Mouse (Mus musculus): ENCODE data around the gene Gzf1. TPM values are rescaled to one million over a fixed set of nuclear protein-coding genes. Genes with fewer than 3 reads are reported as not detected.
A peak's percentile ranks its signal among the peaks of the same experiment; 100 is the strongest.

The Gzf1 gene
- polyA plus RNA-seq, 1 experiment from 2014 or later = 26.8 TPM

- Histone ChIP-seq H3K27me3 (no peaks in the 10 kb centered on the region), H3K4me3 (replicated peaks) (peak overlapping the region; percentile 18), H3K4me1 (replicated peaks) (peaks cover 34% of the 10 kb centered on the region), H3K4me2 (peak overlapping the region; percentile 84), H3K36me3 (peaks cover 33% of the 10 kb centered on the region), H3K27ac (peak overlapping the region; percentile 90), H3K9me3 (no peaks in the 10 kb centered on the region), H3K9ac (replicated peaks) (no peak overlapping the region; the same call in 1 of the 2 replicates)
- 5% methylated on average over 9 of the region's 9 CpGs for WGBS
- ATAC-seq (ENCODE audit: insufficient number of reproducible peaks, insufficient read depth, low FRiP score, low TSS enrichment, low read depth) = peak; percentile 8; the same call in 1 of the 2 replicates
These were observed 1.5 kb upstream of the Gzf1 start for GRCm38 (mm10) chr2:148679346-148679745.

DNA sequence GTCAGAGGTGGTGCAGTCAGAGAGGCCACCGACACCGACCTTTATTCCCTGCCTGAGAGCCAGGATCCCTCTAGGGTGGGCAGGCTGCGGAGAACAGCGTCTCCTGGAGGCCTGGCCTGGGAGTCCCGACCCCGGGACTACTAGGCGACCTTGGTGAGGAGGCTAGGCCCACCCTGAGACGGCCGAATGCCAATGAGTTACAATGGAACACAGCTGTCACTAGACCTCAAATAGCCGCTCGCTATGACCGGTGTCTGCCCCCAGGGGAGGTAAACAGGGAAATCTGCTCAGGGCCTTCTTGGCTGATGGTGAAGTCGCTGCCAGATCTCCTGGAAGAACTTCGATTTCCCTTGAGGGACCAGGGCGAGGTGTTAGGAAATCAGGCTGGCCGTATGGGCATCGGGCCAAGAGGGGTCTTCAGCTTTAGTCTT lies 653 bp downstream of the Gzf1 start:
- Histone ChIP-seq H3K9me3 (no peaks in the 10 kb centered on the region), H3K4me1 (replicated peaks) (peaks cover 34% of the 10 kb centered on the region), H3K36me3 (peaks cover 34% of the 10 kb centered on the region), H3K9ac (replicated peaks) (peak overlapping the region; percentile 76), H3K4me3 (replicated peaks) (peak overlapping the region; percentile 79), H3K4me2 (peak overlapping the region; percentile 84), H3K27me3 (no peaks in the 10 kb centered on the region), H3K27ac (peak overlapping the region; percentile 78)
- WGBS = 8% methylated on average over 17 of the region's 17 CpGs
- peak; percentile 79 for ATAC-seq (ENCODE audit: insufficient number of reproducible peaks, insufficient read depth, low FRiP score, low TSS enrichment, low read depth)

DNA sequence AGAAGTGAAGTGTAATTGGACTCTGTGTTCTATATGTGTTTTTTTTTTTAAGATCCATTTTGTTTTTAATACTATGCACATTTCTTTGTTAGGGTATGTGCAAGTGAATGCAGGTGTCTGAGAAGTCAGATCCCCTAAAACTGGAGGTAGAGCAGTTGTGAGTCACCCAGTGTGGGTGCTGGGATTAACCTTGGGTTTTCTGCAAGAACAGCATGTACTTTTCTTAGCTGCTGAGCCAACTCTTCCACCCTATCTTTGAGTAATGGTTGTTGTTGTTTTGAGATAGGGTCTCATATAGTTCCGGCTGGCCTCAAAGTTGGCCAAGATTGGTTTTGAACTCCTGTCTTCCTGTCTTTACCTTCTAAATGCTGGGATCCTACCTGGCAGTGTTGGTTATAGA lies 2.2 kb downstream of the Gzf1 start:
- 92% methylated on average over 1 of the region's 1 CpGs for whole genome bisulfite sequencing
- H3K4me2 ChIP-seq = no peak overlapping the region
- no peak overlapping the region for H3K27ac ChIP-seq
- peaks cover 44% of the 10 kb centered on the region for H3K36me3 ChIP-seq
- no peak overlapping the region for H3K9ac ChIP-seq (replicated peaks)
- H3K4me3 ChIP-seq (replicated peaks) = no peak overlapping the region
- H3K9me3 ChIP-seq = no peaks in the 10 kb centered on the region
- no peak for ATAC-seq (ENCODE audit: insufficient number of reproducible peaks, insufficient read depth, low FRiP score, low TSS enrichment, low read depth)
- H3K27me3 ChIP-seq = no peaks in the 10 kb centered on the region
- H3K4me1 ChIP-seq (replicated peaks) = peaks cover 30% of the 10 kb centered on the region

DNA sequence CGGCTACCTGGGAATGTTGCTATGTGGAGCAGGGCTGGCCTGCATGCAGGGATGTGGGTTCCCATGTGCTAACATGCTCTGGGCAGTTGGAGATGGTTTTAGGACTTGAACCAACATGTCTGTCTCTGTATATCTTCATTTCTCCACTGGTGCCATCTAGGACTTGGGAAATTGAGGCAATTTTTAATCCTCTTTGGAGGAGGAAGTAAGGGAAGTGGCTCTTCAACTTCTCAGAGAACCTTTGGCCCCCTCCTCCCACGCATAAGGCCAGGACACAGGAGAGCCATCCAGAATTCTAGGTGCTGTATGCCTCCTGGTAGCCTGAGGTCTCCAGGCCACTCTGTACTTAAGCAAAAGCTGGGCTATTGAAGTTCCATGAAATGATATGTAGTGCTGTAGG lies 4.1 kb downstream of the Gzf1 start:
- Histone ChIP-seq H3K36me3 (peaks cover 63% of the 10 kb centered on the region), H3K4me2 (no peak overlapping the region), H3K27ac (no peak overlapping the region), H3K27me3 (no peaks in the 10 kb centered on the region), H3K4me1 (replicated peaks) (peaks cover 15% of the 10 kb centered on the region), H3K9ac (replicated peaks) (no peak overlapping the region), H3K9me3 (no peaks in the 10 kb centered on the region), H3K4me3 (replicated peaks) (no peak overlapping the region)
- ATAC-seq (ENCODE audit: insufficient number of reproducible peaks, insufficient read depth, low FRiP score, low TSS enrichment, low read depth) = no peak
- 98% methylated on average over 2 of the region's 2 CpGs for WGBS

- peaks cover 10% of the 10 kb centered on the region for H3K4me1 ChIP-seq (replicated peaks)
- H3K27me3 ChIP-seq = no peaks in the 10 kb centered on the region
- H3K9me3 ChIP-seq = no peaks in the 10 kb centered on the region
- ATAC-seq (ENCODE audit: insufficient number of reproducible peaks, insufficient read depth, low FRiP score, low TSS enrichment, low read depth) = no peak
- H3K27ac ChIP-seq = no peak overlapping the region
- H3K4me3 ChIP-seq (replicated peaks) = no peak overlapping the region
- no peak overlapping the region for H3K4me2 ChIP-seq
- H3K36me3 ChIP-seq = peaks cover 70% of the 10 kb centered on the region
- no peak overlapping the region for H3K9ac ChIP-seq (replicated peaks)
- WGBS = 89% methylated on average over 3 of the region's 3 CpGs
These were observed 4.9 kb downstream of the Gzf1 start for GRCm38 (mm10) chr2:148685709-148686108.

- Histone ChIP-seq H3K27me3 (no peaks in the 10 kb centered on the region), H3K4me3 (replicated peaks) (no peak overlapping the region), H3K9me3 (no peaks in the 10 kb centered on the region), H3K4me1 (replicated peaks) (peaks cover 7% of the 10 kb centered on the region), H3K9ac (replicated peaks) (no peak overlapping the region), H3K36me3 (peaks cover 82% of the 10 kb centered on the region), H3K4me2 (no peak overlapping the region), H3K27ac (no peak overlapping the region)
- no peak for ATAC-seq (ENCODE audit: insufficient number of reproducible peaks, insufficient read depth, low FRiP score, low TSS enrichment, low read depth)
- WGBS = 92% methylated on average over 1 of the region's 1 CpGs
These were observed 6.0 kb downstream of the Gzf1 start for GRCm38 (mm10) chr2:148686862-148687261.

- 93% methylated on average over 5 of the region's 5 CpGs for WGBS
- ATAC-seq (ENCODE audit: insufficient number of reproducible peaks, insufficient read depth, low FRiP score, low TSS enrichment, low read depth) = no peak
- no peak overlapping the region for H3K9ac ChIP-seq (replicated peaks)
- H3K4me2 ChIP-seq = no peak overlapping the region
- no peak overlapping the region for H3K4me3 ChIP-seq (replicated peaks)
- H3K9me3 ChIP-seq = no peaks in the 10 kb centered on the region
- H3K27ac ChIP-seq = no peak overlapping the region
- no peaks in the 10 kb centered on the region for H3K4me1 ChIP-seq (replicated peaks)
- peaks cover 89% of the 10 kb centered on the region for H3K36me3 ChIP-seq
- H3K27me3 ChIP-seq = no peaks in the 10 kb centered on the region
These were observed 7.1 kb downstream of the Gzf1 start for GRCm38 (mm10) chr2:148687971-148688370.

GRCm38 (mm10) chr2:148689444-148690140 lies 8.8 kb downstream of the Gzf1 start:
- no peaks in the 10 kb centered on the region for H3K9me3 ChIP-seq
- H3K36me3 ChIP-seq = peaks cover 78% of the 10 kb centered on the region
- H3K27ac ChIP-seq = no peak overlapping the region
- no peak overlapping the region for H3K4me3 ChIP-seq (replicated peaks)
- H3K4me1 ChIP-seq (replicated peaks) = no peaks in the 10 kb centered on the region
- no peak overlapping the region for H3K4me2 ChIP-seq
- no peak overlapping the region for H3K9ac ChIP-seq (replicated peaks)
- no peaks in the 10 kb centered on the region for H3K27me3 ChIP-seq
- 0 out of 2 replicates have a peak, but pooled peaks have one; percentile 37 for ATAC-seq (ENCODE audit: insufficient number of reproducible peaks, insufficient read depth, low FRiP score, low TSS enrichment, low read depth)
- WGBS = 88% methylated on average over 6 of the region's 6 CpGs

- H3K4me2 ChIP-seq = no peak overlapping the region
- WGBS = 94% methylated on average over 3 of the region's 3 CpGs
- no peaks in the 10 kb centered on the region for H3K27me3 ChIP-seq
- no peaks in the 10 kb centered on the region for H3K4me1 ChIP-seq (replicated peaks)
- H3K9ac ChIP-seq (replicated peaks) = no peak overlapping the region
- no peak for ATAC-seq (ENCODE audit: insufficient number of reproducible peaks, insufficient read depth, low FRiP score, low TSS enrichment, low read depth)
- peaks cover 79% of the 10 kb centered on the region for H3K36me3 ChIP-seq
- H3K27ac ChIP-seq = no peak overlapping the region
- no peaks in the 10 kb centered on the region for H3K9me3 ChIP-seq
- H3K4me3 ChIP-seq (replicated peaks) = no peak overlapping the region
These were observed 9.5 kb downstream of the Gzf1 start for GRCm38 (mm10) chr2:148690291-148690690.

DNA sequence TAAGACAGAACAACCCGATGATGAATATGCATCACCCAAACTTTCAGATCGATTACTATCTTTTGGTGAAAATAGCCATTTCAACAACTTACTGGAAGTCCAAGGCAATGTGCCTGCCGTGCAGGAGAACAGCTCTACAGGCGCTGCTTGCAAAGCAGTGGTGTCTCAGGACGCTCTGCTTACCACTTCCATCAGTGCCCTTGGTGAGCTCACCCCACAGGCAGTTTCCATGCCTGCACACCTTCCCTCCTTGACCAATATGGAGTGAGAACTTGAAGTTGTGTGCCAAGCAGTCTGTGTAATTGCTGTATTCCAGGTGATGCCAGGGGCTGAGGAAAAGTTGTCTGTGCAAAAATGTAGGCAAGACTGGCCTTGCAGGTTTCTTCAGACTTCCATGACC lies 10.0 kb downstream of the Gzf1 start:
- H3K4me1 ChIP-seq (replicated peaks) = no peaks in the 10 kb centered on the region
- no peak overlapping the region for H3K9ac ChIP-seq (replicated peaks)
- H3K4me3 ChIP-seq (replicated peaks) = no peak overlapping the region
- peaks cover 77% of the 10 kb centered on the region for H3K36me3 ChIP-seq
- 88% methylated on average over 5 of the region's 5 CpGs for WGBS
- H3K4me2 ChIP-seq = no peak overlapping the region
- H3K27ac ChIP-seq = no peak overlapping the region
- H3K27me3 ChIP-seq = no peaks in the 10 kb centered on the region
- no peak for ATAC-seq (ENCODE audit: insufficient number of reproducible peaks, insufficient read depth, low FRiP score, low TSS enrichment, low read depth)
- no peaks in the 10 kb centered on the region for H3K9me3 ChIP-seq

DNA sequence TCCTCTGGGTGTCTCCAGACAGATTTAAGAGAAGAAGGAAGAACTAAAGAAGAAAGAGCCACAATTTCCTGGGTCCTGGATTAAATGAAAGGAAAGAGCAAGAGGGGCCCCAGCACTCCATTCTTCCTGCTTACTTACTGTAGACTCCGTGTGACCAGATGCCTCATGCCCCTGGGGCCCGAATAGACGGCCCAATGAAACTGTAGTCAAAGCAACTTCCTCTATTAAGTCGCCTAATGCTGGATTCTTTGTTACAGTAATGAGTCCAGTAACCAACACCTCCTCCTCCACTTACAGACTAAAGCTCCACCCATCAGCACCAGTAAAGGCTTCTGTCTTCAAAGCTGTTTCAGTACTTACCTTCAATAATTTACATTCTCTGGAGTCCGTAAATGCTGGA lies 17.7 kb downstream of the Gzf1 start:
- Histone ChIP-seq H3K9ac (replicated peaks) (no peak overlapping the region), H3K27ac (no peak overlapping the region), H3K4me2 (no peak overlapping the region), H3K4me3 (replicated peaks) (no peak overlapping the region), H3K27me3 (no peaks in the 10 kb centered on the region), H3K4me1 (replicated peaks) (no peaks in the 10 kb centered on the region), H3K9me3 (no peaks in the 10 kb centered on the region), H3K36me3 (peaks cover 49% of the 10 kb centered on the region)
- WGBS = 46% methylated on average over 5 of the region's 5 CpGs
- no peak for ATAC-seq (ENCODE audit: insufficient number of reproducible peaks, insufficient read depth, low FRiP score, low TSS enrichment, low read depth)
